Mouse (Mus musculus): ENCODE data around the gene Fbxo46.

Fbxo46 gene

GRCm38 (mm10) chr7:19097863-19098262 is 21.8 kb upstream of the Fbxo46 start:
- H3K27me3 ChIP-seq (ENCODE audit: control insufficient read depth, insufficient read depth, low read length, poor library complexity, severe bottlenecking): peaks cover 1% of the 10 kb centered on the region; the same call in 1 of the 2 replicates
- no peak for DNase-seq (ENCODE audit: low read depth, low spot score)
- H3K36me3 ChIP-seq (ENCODE audit: control insufficient read depth, insufficient read depth, low read length, poor library complexity, severe bottlenecking): no peaks in the 10 kb centered on the region

GRCm38 (mm10) chr7:19098811-19099210 is 20.8 kb upstream of the Fbxo46 start:
- no peak for DNase-seq (ENCODE audit: low read depth, low spot score)
- H3K36me3 ChIP-seq (ENCODE audit: control insufficient read depth, insufficient read depth, low read length, poor library complexity, severe bottlenecking): no peaks in the 10 kb centered on the region
- H3K27me3 ChIP-seq (ENCODE audit: control insufficient read depth, insufficient read depth, low read length, poor library complexity, severe bottlenecking): peaks cover 1% of the 10 kb centered on the region; the same call in 1 of the 2 replicates

DNA sequence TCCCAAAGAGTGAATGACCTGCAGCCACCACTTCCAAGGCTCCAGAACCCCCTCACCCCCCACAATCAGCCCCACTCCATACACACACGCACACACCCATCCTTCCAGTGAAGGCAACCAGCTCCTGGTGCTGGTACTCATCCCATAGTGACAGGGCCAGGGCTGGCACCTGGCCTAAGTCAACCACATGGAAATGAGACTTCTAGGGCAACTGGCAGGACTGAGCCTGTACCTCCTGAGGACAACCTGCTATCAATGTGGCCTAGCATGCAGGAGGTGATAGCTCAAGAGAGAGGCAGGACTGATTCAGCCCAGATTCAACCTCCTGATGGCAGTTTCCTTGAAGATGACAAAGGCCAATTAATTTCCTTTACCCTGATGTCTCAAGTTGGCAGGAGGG is 19.4 kb upstream of the Fbxo46 start:
- no peak for DNase-seq (ENCODE audit: low read depth, low spot score)
- Histone ChIP-seq H3K27me3 (ENCODE audit: control insufficient read depth, insufficient read depth, low read length, poor library complexity, severe bottlenecking) (no peaks in the 10 kb centered on the region), H3K36me3 (ENCODE audit: control insufficient read depth, insufficient read depth, low read length, poor library complexity, severe bottlenecking) (no peaks in the 10 kb centered on the region)

DNA sequence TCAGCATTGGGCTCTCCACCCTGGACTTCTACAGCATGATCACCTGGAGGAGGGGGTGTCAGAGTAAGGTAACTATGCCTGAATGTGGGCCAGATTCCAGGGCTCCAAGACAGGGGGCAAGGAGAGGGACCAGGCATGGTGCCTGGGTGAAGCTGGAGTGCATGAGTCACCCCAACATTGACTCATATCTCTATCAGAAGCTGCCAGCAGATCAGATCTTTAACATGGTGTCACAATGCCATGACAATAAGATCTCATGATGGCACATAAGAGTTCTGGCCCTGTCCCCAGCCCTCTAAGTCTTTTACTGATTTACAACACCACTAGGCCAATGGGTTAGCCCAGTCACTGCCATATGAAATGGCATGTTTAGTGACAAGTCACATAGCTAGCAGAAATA is 15.9 kb upstream of the Fbxo46 start:
- Histone ChIP-seq H3K36me3 (ENCODE audit: control insufficient read depth, insufficient read depth, low read length, poor library complexity, severe bottlenecking) (no peaks in the 10 kb centered on the region), H3K27me3 (ENCODE audit: control insufficient read depth, insufficient read depth, low read length, poor library complexity, severe bottlenecking) (no peaks in the 10 kb centered on the region)
- DNase-seq (ENCODE audit: low read depth, low spot score): no peak

DNA sequence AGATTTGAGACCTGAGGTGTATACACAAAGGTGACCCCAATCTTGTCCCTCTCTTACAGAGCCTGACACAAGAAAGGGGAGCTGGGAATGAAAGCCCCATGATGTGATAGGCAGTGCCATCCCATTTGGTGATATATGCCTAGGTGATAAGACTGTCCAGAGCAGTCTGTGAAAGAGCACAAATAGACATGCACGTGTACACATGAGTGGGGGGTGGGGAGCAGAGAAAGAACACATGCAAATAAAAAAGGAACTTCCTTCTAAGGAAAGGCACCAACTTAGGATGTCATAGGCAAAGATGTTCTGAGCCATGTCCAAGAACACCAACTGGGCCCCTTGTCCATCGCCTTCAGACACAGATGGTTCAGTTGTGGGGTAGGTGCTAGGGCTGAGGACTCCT is 15.2 kb upstream of the Fbxo46 start:
- Histone ChIP-seq H3K27me3 (ENCODE audit: control insufficient read depth, insufficient read depth, low read length, poor library complexity, severe bottlenecking) (no peaks in the 10 kb centered on the region), H3K36me3 (ENCODE audit: control insufficient read depth, insufficient read depth, low read length, poor library complexity, severe bottlenecking) (no peaks in the 10 kb centered on the region)
- no peak for DNase-seq (ENCODE audit: low read depth, low spot score)

GRCm38 (mm10) chr7:19107436-19107835 is 12.2 kb upstream of the Fbxo46 start:
- no peaks in the 10 kb centered on the region for H3K27me3 ChIP-seq (ENCODE audit: control insufficient read depth, insufficient read depth, low read length, poor library complexity, severe bottlenecking)
- DNase-seq (ENCODE audit: low read depth, low spot score): no peak
- H3K36me3 ChIP-seq (ENCODE audit: control insufficient read depth, insufficient read depth, low read length, poor library complexity, severe bottlenecking): no peaks in the 10 kb centered on the region

DNA sequence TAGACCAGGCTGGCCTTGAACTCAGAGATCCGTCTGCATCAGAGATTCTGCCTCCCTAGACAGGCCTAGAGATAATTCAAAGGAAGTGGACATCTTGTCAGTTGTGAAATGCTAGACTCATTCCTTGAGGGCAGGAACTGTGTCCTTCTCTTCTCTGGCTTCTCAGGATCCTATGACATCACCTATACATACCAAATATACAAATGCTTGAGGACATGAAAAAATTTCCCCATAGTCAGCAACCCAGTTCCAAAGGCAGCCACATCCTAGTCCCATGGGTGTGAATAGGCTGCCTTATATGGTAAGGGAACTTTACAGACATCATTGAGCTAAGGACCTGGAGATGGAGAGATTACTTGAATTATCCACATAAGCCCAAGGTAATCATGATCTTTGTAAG is 10.1 kb upstream of the Fbxo46 start:
- no peak for DNase-seq (ENCODE audit: low read depth, low spot score)
- H3K36me3 ChIP-seq (ENCODE audit: control insufficient read depth, insufficient read depth, low read length, poor library complexity, severe bottlenecking): no peaks in the 10 kb centered on the region
- no peaks in the 10 kb centered on the region for H3K27me3 ChIP-seq (ENCODE audit: control insufficient read depth, insufficient read depth, low read length, poor library complexity, severe bottlenecking)

GRCm38 (mm10) chr7:19118028-19118771 is 1.5 kb upstream of the Fbxo46 start, which contains the start of gene Gm4969:
Gene Gm4969 (minus strand): TSS chr7:19118368.
- peak; percentile 44 for DNase-seq (ENCODE audit: low read depth, low spot score)
- H3K36me3 ChIP-seq (ENCODE audit: control insufficient read depth, insufficient read depth, low read length, poor library complexity, severe bottlenecking): no peaks in the 10 kb centered on the region
- no peaks in the 10 kb centered on the region; the same call in 1 of the 2 replicates for H3K27me3 ChIP-seq (ENCODE audit: control insufficient read depth, insufficient read depth, low read length, poor library complexity, severe bottlenecking)

GRCm38 (mm10) chr7:19119083-19119482 is 576 bp upstream of the Fbxo46 start:
- DNase-seq (ENCODE audit: low read depth, low spot score): no peak
- Histone ChIP-seq H3K27me3 (ENCODE audit: control insufficient read depth, insufficient read depth, low read length, poor library complexity, severe bottlenecking) (no peaks in the 10 kb centered on the region; the same call in 1 of the 2 replicates), H3K36me3 (ENCODE audit: control insufficient read depth, insufficient read depth, low read length, poor library complexity, severe bottlenecking) (no peaks in the 10 kb centered on the region)

- no peaks in the 10 kb centered on the region for H3K36me3 ChIP-seq (ENCODE audit: control insufficient read depth, insufficient read depth, low read length, poor library complexity, severe bottlenecking)
- no peaks in the 10 kb centered on the region for H3K27me3 ChIP-seq (ENCODE audit: control insufficient read depth, insufficient read depth, low read length, poor library complexity, severe bottlenecking)
- DNase-seq (ENCODE audit: low read depth, low spot score): no peak
Measured at GRCm38 (mm10) chr7:19121686-19122085, 2.0 kb downstream of the Fbxo46 start.

- Histone ChIP-seq H3K36me3 (ENCODE audit: control insufficient read depth, insufficient read depth, low read length, poor library complexity, severe bottlenecking) (no peaks in the 10 kb centered on the region), H3K27me3 (ENCODE audit: control insufficient read depth, insufficient read depth, low read length, poor library complexity, severe bottlenecking) (no peaks in the 10 kb centered on the region)
- DNase-seq (ENCODE audit: low read depth, low spot score): no peak
Measured at GRCm38 (mm10) chr7:19124713-19125112, 5.1 kb downstream of the Fbxo46 start.

GRCm38 (mm10) chr7:19127744-19128143 is 8.1 kb downstream of the Fbxo46 start:
- Histone ChIP-seq H3K36me3 (ENCODE audit: control insufficient read depth, insufficient read depth, low read length, poor library complexity, severe bottlenecking) (no peaks in the 10 kb centered on the region), H3K27me3 (ENCODE audit: control insufficient read depth, insufficient read depth, low read length, poor library complexity, severe bottlenecking) (no peaks in the 10 kb centered on the region)
- no peak for DNase-seq (ENCODE audit: low read depth, low spot score)

DNA sequence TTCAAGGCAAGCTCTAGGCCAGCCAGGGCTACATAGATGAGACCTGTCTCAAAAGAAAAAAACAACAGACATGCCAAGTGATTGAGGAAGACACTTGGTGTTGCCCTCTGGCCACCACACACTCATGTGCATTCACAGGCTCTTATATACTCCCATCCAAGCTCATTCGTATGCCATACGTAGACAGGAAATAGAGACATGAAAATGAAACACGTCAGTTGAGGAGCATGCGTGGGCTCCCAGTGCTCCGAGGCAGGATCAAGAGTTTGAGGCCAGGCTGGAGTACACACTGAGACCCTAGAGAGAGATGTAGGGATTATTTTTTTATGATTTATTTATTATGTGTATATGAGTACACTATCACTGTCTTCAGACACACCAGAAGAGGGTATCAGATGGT is 9.7 kb downstream of the Fbxo46 start:
- no peak for DNase-seq (ENCODE audit: low read depth, low spot score)
- no peaks in the 10 kb centered on the region for H3K27me3 ChIP-seq (ENCODE audit: control insufficient read depth, insufficient read depth, low read length, poor library complexity, severe bottlenecking)
- no peaks in the 10 kb centered on the region for H3K36me3 ChIP-seq (ENCODE audit: control insufficient read depth, insufficient read depth, low read length, poor library complexity, severe bottlenecking)

GRCm38 (mm10) chr7:19130657-19131056 is 11.0 kb downstream of the Fbxo46 start:
- peak; percentile 43 for DNase-seq (ENCODE audit: low read depth, low spot score)
- Histone ChIP-seq H3K27me3 (ENCODE audit: control insufficient read depth, insufficient read depth, low read length, poor library complexity, severe bottlenecking) (no peaks in the 10 kb centered on the region), H3K36me3 (ENCODE audit: control insufficient read depth, insufficient read depth, low read length, poor library complexity, severe bottlenecking) (no peaks in the 10 kb centered on the region; the same call in 1 of the 2 replicates)

GRCm38 (mm10) chr7:19131324-19131848 is 11.7 kb downstream of the Fbxo46 start:
- Histone ChIP-seq H3K27me3 (ENCODE audit: control insufficient read depth, insufficient read depth, low read length, poor library complexity, severe bottlenecking) (no peaks in the 10 kb centered on the region), H3K36me3 (ENCODE audit: control insufficient read depth, insufficient read depth, low read length, poor library complexity, severe bottlenecking) (no peaks in the 10 kb centered on the region; the same call in 1 of the 2 replicates)
- DNase-seq (ENCODE audit: low read depth, low spot score): peak; percentile 93
